1 mouse cellular context compared by ENCODE assay signal in the genomic region with DNA sequence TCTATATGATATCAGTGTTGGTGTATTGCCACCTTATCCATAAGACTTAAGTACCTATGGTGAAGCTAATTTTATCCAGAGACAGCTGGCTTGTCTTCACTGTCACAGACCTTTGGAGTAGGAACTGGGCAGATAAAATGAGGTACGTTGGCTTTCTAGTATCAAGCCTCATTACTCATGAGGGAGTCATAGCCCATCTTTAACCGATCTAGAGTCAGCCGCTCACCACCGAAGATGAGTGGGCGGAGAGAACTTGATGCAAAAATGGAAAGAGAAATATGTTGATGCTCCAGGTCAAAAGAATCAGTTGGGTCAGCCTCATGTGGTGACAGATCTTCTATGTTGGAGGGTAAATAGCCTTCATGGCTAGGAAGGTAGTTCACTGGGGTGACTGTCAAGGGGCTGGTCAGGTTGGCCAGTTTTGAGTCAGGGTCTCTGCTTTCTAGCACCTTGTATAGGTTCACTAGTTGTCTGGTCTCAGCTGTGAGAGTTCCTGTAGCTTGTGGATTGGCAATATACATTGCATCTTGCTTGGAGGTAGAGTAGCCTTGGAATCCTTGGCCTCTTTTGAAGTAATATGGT.
TF ChIP-seq lines count a peak whose summit lies in the region.

No protein-coding gene starts in this region.

TF ChIP-seq in MEL, 35 proteins besides CTCF, POLR2A, EP300 and RAD21 (continued from another document):
- TF ChIP-seq SMC3 (IDR thresholded peaks at IDR 0.05; ENCODE audit: low read depth, low read length) (0 out of 2 replicates have a peak, but pooled peaks have one; percentile 22), MYB (IDR thresholded peaks at IDR 0.05; ENCODE audit: low read depth, low read length) (0 out of 2 replicates have a peak, but pooled peaks have one; percentile 24), POLR2AphosphoS5 (IDR thresholded peaks at IDR 0.05; ENCODE audit: borderline replicate concordance, low read depth, low read length) (no peak), MAZ (IDR thresholded peaks at IDR 0.05; ENCODE audit: low read depth, low read length) (no peak), JUND (IDR thresholded peaks at IDR 0.05; ENCODE audit: low read depth, low read length) (no peak), SIN3A (IDR thresholded peaks at IDR 0.05; ENCODE audit: low read length) (no peak), ZNF384 (IDR thresholded peaks at IDR 0.05; ENCODE audit: low read depth, low read length) (no peak), GABPA (IDR thresholded peaks at IDR 0.05; ENCODE audit: low read depth, low read length) (no peak), TCF12 (IDR thresholded peaks at IDR 0.05; ENCODE audit: low read depth, low read length) (no peak), CHD1 (IDR thresholded peaks at IDR 0.05; ENCODE audit: low read depth, low read length) (no peak), ZMIZ1 (IDR thresholded peaks at IDR 0.05; ENCODE audit: low read depth, low read length) (peak; percentile 38; the same call in 1 of the 2 replicates), ZC3H11A (IDR thresholded peaks at IDR 0.05; ENCODE audit: low read depth, low read length) (no peak), RCOR1 (IDR thresholded peaks at IDR 0.05; ENCODE audit: low read depth, low read length) (no peak), ELF1 (IDR thresholded peaks at IDR 0.05; ENCODE audit: low read depth, low read length) (no peak), POLR2AphosphoS2 (IDR thresholded peaks at IDR 0.05; ENCODE audit: low read length) (no peak), KAT2A (conservative IDR thresholded peaks at IDR 0.05; ENCODE audit: low read depth, low read length) (no peak)
